Mouse (Mus musculus) layer of hippocampus, adult 9-10 months (tissue): ENCODE measurements around the gene Pced1a.

Experiments used
- DNase-seq: peaks from one replicate; pipeline ENCODE4 v3.0.0; 2022; ENCODE audit warnings: low spot score

Gene Pced1a

GRCm38 (mm10) chr2:130424126-130424853 lies at the start of gene Pced1a, which contains the start of gene Vps16:
Gene Pced1a, minus strand, starts transcription at chr2:130424701.
Gene Vps16, plus strand, starts transcription at chr2:130424339.
- peak; percentile 80 for DNase-seq

- DNase-seq = no peak
Measured at GRCm38 (mm10) chr2:130472908-130473510, 48.5 kb upstream of the Pced1a start.

- no peak for DNase-seq
Measured at GRCm38 (mm10) chr2:130469935-130470334, 45.4 kb upstream of the Pced1a start.

GRCm38 (mm10) chr2:130469366-130469765 lies 44.9 kb upstream of the Pced1a start:
- DNase-seq = no peak

GRCm38 (mm10) chr2:130466438-130466837 lies 41.9 kb upstream of the Pced1a start:
- no peak for DNase-seq

- DNase-seq = no peak
Measured at GRCm38 (mm10) chr2:130461287-130462071, 37.0 kb upstream of the Pced1a start.

- DNase-seq = no peak
Measured at GRCm38 (mm10) chr2:130459576-130459975, 35.1 kb upstream of the Pced1a start.

GRCm38 (mm10) chr2:130457871-130458270 lies 33.4 kb upstream of the Pced1a start:
- DNase-seq = no peak

GRCm38 (mm10) chr2:130454748-130455370 lies 30.4 kb upstream of the Pced1a start:
- DNase-seq = no peak

- DNase-seq = no peak
Measured at GRCm38 (mm10) chr2:130453421-130453820, 28.9 kb upstream of the Pced1a start.

GRCm38 (mm10) chr2:130452266-130452665 lies 27.8 kb upstream of the Pced1a start:
- no peak for DNase-seq

GRCm38 (mm10) chr2:130451727-130452090 lies 27.2 kb upstream of the Pced1a start:
- no peak for DNase-seq

- DNase-seq = no peak
Measured at GRCm38 (mm10) chr2:130451086-130451726, 26.7 kb upstream of the Pced1a start.

- DNase-seq = no peak
Measured at GRCm38 (mm10) chr2:130450434-130450796, 25.9 kb upstream of the Pced1a start.

- peak; percentile 77 for DNase-seq
Measured at GRCm38 (mm10) chr2:130449794-130450433, 25.4 kb upstream of the Pced1a start, which contains the start of gene Ptpra. Gene Ptpra, plus strand, starts transcription at chr2:130450278.

GRCm38 (mm10) chr2:130449021-130449793 lies 24.7 kb upstream of the Pced1a start:
- no peak for DNase-seq

GRCm38 (mm10) chr2:130448449-130448848 lies 23.9 kb upstream of the Pced1a start:
- no peak for DNase-seq

- no peak for DNase-seq
Measured at GRCm38 (mm10) chr2:130442162-130442561, 17.7 kb upstream of the Pced1a start.

- DNase-seq = no peak
Measured at GRCm38 (mm10) chr2:130439840-130440480, 15.5 kb upstream of the Pced1a start.

- DNase-seq = no peak
Measured at GRCm38 (mm10) chr2:130438861-130439260, 14.4 kb upstream of the Pced1a start.
